Mouse (Mus musculus): ENCODE results near the gene Zbtb38. TPM values are rescaled to one million over a fixed set of nuclear protein-coding genes. Genes with fewer than 3 reads are reported as not detected.

Zbtb38 gene
- polyA plus RNA-seq, 1 experiment from 2014 or later: 44.0 TPM

DNA sequence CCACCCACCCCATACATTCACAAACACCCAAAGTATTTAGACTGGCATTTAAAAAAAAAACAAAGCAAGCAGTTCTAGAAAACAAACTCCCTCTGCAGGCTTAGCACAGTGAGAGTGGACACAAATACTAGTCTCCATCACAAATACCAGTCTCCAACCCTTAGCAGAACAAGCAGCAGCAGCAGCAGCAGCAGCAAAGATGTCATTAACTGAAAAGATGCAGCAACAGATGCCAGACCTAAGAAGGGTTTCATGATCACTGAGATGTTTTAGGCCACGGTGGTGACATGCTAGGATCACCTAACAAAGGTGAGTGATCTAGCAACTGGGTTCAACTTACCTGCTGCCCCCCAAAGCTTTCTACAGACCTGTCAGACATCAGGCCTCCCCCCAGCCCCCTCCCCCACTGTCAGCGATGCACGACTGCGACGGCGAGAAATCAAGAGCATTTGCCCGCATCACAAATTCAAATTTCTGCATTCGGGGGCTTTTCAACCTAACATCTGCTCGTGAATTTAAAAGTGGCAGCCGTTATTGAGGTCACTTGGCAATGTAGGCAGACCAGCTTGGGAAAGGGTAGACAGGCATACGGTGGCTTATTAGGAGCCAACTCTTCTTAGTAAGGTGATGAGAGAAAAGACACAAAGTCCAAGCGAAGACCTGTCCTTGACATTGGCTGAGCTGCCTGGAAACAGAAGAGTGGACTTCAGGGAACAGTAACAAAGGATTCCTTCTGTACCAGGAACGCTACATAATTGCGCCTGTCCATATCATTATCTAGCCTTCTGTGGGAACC is 26.1 kb downstream of the Zbtb38 start:
- H3K27me3 ChIP-seq: no peaks in the 10 kb centered on the region
- WGBS: 34% methylated on average over 14 of the region's 14 CpGs
- no peaks in the 10 kb centered on the region for H3K9me3 ChIP-seq
- peaks cover 58% of the 10 kb centered on the region for H3K4me1 ChIP-seq (replicated peaks)
- peak overlapping the region; percentile 36 for H3K4me2 ChIP-seq
- no peaks in the 10 kb centered on the region for H3K36me3 ChIP-seq
- no peak overlapping the region for H3K4me3 ChIP-seq
- peak overlapping the region; percentile 89 for H3K27ac ChIP-seq
- no peak for ATAC-seq (ENCODE audit: low FRiP score)
- H3K9ac ChIP-seq: peak overlapping the region; percentile 63

DNA sequence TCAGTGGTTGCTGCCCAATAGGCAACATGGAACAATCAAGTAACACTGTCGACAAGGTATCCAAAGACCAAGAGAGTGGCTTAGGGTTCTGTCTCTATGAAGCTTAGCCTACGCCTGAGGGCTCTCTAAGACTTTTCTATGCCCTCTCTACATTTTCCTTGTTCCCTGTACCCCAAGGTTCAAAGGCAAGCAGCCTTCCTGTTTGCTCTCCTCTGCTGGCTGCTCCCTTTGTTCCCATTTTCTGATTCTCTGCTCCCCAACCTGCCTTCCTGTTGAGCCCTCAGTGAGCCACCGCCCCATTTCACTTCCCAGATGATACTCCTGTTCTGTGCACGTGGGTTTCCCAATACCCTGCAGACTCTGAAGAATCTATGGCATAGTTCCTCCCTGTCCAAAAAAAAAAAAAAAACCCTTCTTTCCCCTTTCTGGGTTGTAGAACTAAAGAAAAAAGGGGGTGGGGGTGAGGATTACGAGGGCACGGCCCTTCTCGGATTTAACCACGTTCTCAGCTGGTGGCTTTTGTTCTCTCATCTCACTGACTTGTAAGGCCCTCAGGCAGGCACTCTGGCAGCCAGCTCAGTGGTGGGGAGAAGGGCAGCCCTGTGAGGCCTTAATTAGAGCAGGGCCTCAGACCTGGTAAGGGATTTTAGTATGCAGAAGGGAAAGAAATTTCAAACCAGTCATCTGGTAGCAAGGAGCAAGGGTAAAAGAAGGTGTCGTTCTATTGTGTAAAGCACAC is 26.9 kb downstream of the Zbtb38 start:
- 20% methylated on average over 9 of the region's 9 CpGs for WGBS
- Histone ChIP-seq H3K4me1 (replicated peaks) (peaks cover 56% of the 10 kb centered on the region), H3K4me2 (peak overlapping the region; percentile 36), H3K9ac (peak overlapping the region; percentile 63), H3K36me3 (no peaks in the 10 kb centered on the region), H3K27ac (peak overlapping the region; percentile 89), H3K9me3 (no peaks in the 10 kb centered on the region), H3K4me3 (no peak overlapping the region; the same call in 1 of the 2 replicates), H3K27me3 (no peaks in the 10 kb centered on the region)
- ATAC-seq (ENCODE audit: low FRiP score): 0 out of 2 replicates have a peak, but pooled peaks have one; percentile 34

DNA sequence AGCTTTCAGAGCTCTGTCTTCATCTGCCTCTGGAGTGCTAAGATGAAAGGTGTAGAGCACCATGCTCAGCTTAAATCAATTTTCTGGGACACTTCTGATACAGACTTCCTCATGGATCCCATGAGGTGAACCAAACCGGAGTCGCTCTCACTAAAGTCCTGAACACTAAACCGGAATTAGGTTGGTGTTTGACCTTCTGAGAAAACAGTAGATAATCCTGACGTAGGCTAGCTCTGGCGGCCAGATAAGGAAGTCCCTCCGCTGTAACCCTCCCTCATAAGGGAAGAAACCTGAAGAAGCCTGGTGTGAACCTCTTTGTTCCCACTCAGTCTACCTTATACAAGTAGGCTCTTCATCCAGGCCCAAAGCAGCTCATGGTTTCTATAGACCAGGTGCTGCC is 29.0 kb downstream of the Zbtb38 start:
- H3K27ac ChIP-seq: no peak overlapping the region

DNA sequence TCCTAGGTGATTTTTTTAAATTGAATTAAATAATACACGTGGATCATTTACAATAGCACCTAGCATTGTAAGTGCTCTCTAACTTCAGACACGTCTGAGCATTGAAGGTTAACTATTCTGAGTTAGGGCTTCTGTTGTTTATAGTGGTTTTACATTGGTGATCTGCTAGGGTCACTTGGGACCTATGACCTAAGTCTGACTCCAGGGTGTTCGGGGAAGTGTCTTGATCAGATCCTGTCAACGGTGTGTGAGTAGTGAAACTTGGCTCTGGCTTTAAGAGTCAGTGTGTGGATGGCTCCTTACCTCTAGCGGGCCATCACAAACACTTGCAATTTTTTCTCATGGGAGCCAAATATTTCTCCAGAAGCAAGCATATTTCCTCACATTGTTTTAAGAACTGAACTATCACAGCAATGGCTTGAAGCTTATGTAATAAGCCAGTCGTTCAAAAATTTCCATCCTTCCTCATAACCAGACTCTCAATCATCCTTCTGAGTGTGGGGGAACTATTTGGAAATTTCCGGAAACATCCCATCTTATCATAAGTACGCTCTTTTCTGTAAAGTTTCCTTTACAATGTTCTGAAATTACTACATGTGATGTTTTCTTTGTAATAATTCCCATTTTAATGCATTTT is 31.4 kb downstream of the Zbtb38 start:
- no peak overlapping the region for H3K4me2 ChIP-seq
- H3K9me3 ChIP-seq: no peaks in the 10 kb centered on the region
- no peak overlapping the region for H3K4me3 ChIP-seq
- no peak overlapping the region for H3K27ac ChIP-seq
- H3K9ac ChIP-seq: no peak overlapping the region
- 88% methylated on average over 8 of the region's 8 CpGs for WGBS
- peaks cover 3% of the 10 kb centered on the region; the same call in 1 of the 2 replicates for H3K36me3 ChIP-seq
- H3K27me3 ChIP-seq: no peaks in the 10 kb centered on the region
- no peak for ATAC-seq (ENCODE audit: low FRiP score)
- H3K4me1 ChIP-seq (replicated peaks): peaks cover 44% of the 10 kb centered on the region

More for the DNA sequence above, 29.0 kb downstream of the Zbtb38 start:
- Histone ChIP-seq H3K9ac (no peak overlapping the region), H3K4me2 (no peak overlapping the region), H3K4me3 (no peak overlapping the region), H3K4me1 (replicated peaks) (peaks cover 61% of the 10 kb centered on the region), H3K27me3 (no peaks in the 10 kb centered on the region), H3K36me3 (no peaks in the 10 kb centered on the region), H3K9me3 (no peaks in the 10 kb centered on the region)
- 98% methylated on average over 6 of the region's 6 CpGs for WGBS
- ATAC-seq (ENCODE audit: low FRiP score): no peak

DNA sequence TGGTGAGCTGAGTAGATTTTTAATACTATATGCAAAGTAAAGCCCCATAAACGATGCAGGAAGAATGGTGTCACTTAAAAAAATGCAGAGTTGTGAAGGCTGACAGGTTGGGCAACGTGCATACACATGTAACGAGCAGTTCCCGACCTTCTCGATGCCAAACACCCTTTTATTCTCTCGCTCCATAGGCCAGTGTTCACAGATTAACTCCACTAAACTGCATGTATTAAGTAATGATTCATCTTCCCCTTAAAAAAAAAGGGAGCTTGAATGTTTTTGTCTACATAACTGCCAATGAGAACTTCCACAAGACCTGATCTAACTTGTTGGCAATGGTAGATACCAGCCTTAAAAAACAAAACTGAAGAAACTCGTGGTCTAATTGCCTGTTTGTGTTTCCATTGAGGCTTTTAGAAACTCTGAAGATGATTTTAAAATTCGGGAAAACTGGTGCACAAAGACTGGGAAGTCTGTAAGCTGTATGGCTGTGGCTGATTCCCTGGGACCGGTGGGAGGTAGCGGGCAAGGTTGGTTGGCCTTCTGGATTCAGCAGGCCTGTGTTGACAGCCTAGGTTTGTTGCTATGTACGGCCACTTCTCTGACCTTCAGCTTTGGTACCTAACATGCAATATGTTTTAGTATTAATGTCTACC is 32.0 kb downstream of the Zbtb38 start:
- Histone ChIP-seq H3K9me3 (no peaks in the 10 kb centered on the region), H3K4me3 (peak overlapping the region; percentile 70; the same call in 1 of the 2 replicates), H3K27me3 (no peaks in the 10 kb centered on the region), H3K4me1 (replicated peaks) (peaks cover 44% of the 10 kb centered on the region), H3K9ac (peak overlapping the region; percentile 98), H3K36me3 (peaks cover 3% of the 10 kb centered on the region; the same call in 1 of the 2 replicates), H3K27ac (peak overlapping the region; percentile 95; the same call in 1 of the 2 replicates), H3K4me2 (peak overlapping the region; percentile 70)
- WGBS: 68% methylated on average over 11 of the region's 11 CpGs
- ATAC-seq (ENCODE audit: low FRiP score): no peak

DNA sequence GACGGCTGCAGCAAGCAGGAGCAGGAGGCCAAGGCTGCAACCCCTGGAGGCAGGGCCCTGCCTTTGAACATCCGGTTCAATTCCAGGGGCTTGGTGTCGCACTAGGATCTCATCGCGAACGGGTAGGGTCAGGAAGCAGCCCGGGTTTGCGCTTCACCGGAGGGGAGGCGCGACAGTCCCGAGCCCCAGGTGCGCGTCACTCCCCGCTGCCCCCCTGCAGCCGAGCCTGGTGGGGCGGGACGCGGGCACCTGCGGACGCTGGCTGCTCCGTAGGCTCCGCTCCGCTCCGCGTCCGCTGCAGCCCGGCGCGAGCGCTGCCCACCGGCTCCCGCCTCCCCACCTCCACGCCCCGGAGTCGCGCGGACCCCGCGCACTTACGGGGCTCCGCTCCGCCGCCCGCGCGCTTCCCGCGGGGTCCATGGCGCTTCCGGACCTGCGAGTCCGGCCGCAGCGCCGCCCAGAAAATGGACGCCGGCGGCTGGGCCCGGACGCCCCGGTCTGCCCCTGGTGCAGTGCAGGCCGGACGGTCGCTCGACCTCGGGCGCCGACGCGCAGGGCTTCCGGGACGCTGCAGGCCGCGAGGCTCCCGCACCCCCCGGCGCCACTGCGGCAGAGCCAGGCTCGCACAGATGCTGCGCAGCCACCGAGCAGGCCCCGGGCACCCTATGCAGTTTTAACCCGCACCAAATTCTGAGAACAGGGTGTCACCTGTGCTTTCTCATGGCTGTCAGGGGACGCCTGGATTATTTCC is 33.0 kb downstream of the Zbtb38 start:
- Histone ChIP-seq H3K27me3 (no peaks in the 10 kb centered on the region), H3K4me1 (replicated peaks) (peaks cover 45% of the 10 kb centered on the region), H3K36me3 (peaks cover 3% of the 10 kb centered on the region; the same call in 1 of the 2 replicates), H3K4me3 (peak overlapping the region; percentile 70), H3K4me2 (peak overlapping the region; percentile 70), H3K9ac (peak overlapping the region; percentile 98), H3K27ac (peak overlapping the region; percentile 95), H3K9me3 (no peaks in the 10 kb centered on the region)
- ATAC-seq (ENCODE audit: low FRiP score): peak; percentile 84
- under 1% methylated on average over 58 of the region's 85 CpGs for WGBS

DNA sequence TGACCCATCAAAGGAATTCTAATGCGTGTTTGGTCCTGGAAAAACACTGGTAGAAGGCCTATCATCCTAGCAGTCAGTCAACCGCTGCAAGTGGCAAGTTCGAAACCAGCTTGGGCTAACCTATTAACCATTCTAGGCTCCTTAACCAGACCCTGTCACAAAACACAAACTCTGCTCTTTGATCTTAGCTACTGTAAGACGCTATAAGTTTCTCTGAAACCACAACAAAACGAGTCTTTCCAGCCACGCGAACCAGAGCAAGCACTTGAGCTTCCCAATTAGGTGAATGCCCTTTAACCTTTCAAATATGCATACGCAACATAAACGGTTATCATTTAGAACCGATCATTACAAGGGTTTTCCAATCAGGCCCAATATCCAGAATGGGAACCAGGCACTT is 33.7 kb downstream of the Zbtb38 start:
- Histone ChIP-seq H3K4me1 (replicated peaks) (peaks cover 48% of the 10 kb centered on the region), H3K27ac (peak overlapping the region; percentile 95), H3K27me3 (no peaks in the 10 kb centered on the region), H3K36me3 (peaks cover 3% of the 10 kb centered on the region; the same call in 1 of the 2 replicates), H3K9ac (peak overlapping the region; percentile 98), H3K4me2 (peak overlapping the region; percentile 70), H3K4me3 (peak overlapping the region; percentile 70), H3K9me3 (no peaks in the 10 kb centered on the region)
- 67% methylated on average over 10 of the region's 10 CpGs for WGBS
- ATAC-seq (ENCODE audit: low FRiP score): no peak

DNA sequence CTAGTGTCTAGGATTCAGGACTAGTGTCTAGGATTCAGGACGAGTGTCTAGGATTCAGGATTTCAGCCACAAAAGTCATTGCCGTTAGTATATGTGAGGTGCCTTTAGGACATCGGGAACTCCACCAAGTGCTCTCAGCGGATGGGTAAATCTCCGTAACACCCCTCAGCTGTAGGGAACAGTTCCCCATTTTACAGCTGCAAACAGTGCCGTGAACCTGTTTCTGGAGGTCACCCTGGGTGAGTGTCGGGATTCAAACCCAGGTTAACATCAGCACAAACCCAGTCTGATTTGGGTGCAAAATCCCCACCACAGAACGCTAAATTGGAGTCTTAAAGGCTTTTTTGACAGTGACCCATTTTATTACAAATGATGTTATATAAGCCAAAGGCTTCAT is 34.2 kb downstream of the Zbtb38 start:
- H3K9me3 ChIP-seq: no peaks in the 10 kb centered on the region
- no peak for ATAC-seq (ENCODE audit: low FRiP score)
- no peak overlapping the region for H3K9ac ChIP-seq
- H3K4me1 ChIP-seq (replicated peaks): peaks cover 50% of the 10 kb centered on the region
- no peak overlapping the region for H3K4me3 ChIP-seq
- WGBS: 95% methylated on average over 8 of the region's 8 CpGs
- no peaks in the 10 kb centered on the region for H3K27me3 ChIP-seq
- H3K4me2 ChIP-seq: peak overlapping the region; percentile 70
- H3K36me3 ChIP-seq: peaks cover 3% of the 10 kb centered on the region; the same call in 1 of the 2 replicates
- no peak overlapping the region for H3K27ac ChIP-seq

DNA sequence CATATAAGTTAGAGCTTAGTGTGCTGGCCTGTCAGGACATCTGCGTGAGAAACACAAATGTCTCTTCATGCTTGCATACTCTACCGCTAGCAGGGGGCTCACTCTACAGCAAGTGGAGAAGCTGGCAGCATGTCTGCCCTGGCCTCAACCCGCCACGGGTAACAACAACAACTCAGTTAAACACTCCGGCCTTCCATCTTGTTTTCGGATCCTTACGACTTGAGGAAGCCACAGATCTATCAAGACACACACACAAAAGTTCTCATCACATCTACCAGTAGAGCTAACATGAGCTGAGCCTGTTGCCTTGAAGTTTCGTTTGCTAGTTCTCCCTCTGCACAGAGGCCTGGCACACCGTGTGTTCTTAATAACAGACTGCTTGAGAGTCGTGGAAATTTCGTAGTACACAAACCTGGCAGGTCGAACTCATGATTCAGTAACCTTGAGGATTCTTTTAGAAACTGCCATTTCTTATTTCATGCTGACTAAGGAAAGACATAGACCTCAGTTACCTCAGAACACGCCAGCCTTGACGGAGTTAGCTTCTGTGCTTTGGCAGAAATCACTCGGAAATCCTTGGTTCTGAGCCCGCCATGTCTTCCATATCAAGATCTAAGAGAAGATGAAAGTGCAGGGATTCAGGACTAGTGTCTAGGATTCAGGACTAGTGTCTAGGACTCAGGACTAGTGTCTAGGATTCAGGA is 34.8 kb downstream of the Zbtb38 start:
- Histone ChIP-seq H3K4me3 (no peak overlapping the region), H3K27me3 (no peaks in the 10 kb centered on the region), H3K9ac (no peak overlapping the region), H3K9me3 (no peaks in the 10 kb centered on the region), H3K36me3 (peaks cover 3% of the 10 kb centered on the region; the same call in 1 of the 2 replicates), H3K27ac (no peak overlapping the region), H3K4me2 (no peak overlapping the region), H3K4me1 (replicated peaks) (peaks cover 55% of the 10 kb centered on the region)
- ATAC-seq (ENCODE audit: low FRiP score): no peak
- 95% methylated on average over 16 of the region's 16 CpGs for WGBS

DNA sequence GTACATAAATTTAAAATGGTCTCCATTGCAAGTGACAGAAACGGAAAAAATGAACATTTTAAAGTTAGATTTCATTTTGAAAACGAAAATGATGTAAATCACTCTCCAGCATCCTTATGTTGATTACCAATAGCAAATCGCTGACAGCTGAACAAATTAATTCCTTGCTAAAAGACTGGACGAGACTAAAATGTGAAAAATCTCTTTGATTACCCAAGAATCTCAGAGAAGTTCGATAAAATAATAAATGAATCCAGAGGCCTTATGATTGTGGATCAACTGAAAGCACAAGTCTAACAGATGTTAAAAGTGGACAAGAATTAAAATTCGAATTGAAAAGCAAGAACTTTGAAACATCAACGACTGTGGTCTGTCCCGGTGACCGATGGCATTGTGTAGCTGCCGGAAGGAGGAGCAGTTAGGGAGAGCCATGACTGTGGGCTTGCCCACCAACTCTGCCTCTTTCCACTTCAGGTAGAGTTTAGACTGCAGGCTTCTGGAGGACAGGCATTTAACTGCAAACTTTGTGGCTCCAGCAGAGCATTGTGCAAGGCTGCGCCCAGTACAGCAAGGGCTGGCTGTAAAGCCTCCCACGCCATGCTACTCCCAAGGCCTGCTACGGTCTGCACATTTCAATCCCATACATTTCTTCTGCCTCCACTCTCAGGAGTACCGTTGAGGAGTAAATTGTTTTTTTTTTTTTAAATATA is 35.7 kb downstream of the Zbtb38 start:
- Histone ChIP-seq H3K4me1 (replicated peaks) (peaks cover 60% of the 10 kb centered on the region), H3K27me3 (no peaks in the 10 kb centered on the region), H3K9me3 (no peaks in the 10 kb centered on the region), H3K36me3 (peaks cover 5% of the 10 kb centered on the region), H3K4me2 (no peak overlapping the region), H3K27ac (no peak overlapping the region), H3K4me3 (no peak overlapping the region), H3K9ac (no peak overlapping the region)
- 90% methylated on average over 14 of the region's 14 CpGs for WGBS
- ATAC-seq (ENCODE audit: low FRiP score): no peak

All from hindbrain, embryonic 13.5 days (tissue).